Mouse (Mus musculus) ES-E14 (cell line): ENCODE measurements around the gene Plxnb1. TPM values are rescaled to one million over a fixed set of nuclear protein-coding genes. Genes with fewer than 3 reads are reported as not detected.

Source experiments
- DNase-seq: peaks from one replicate; pipeline ENCODE4 v3.0.0-alpha.2; 2013; ENCODE audit warnings: low read depth, low spot score
- H3K27ac ChIP-seq: 2 replicates; pipeline ENCODE4 v1.5.1; 2012; ENCODE audit warnings: low read depth, mild to moderate bottlenecking, low read length, moderate library complexity, mixed read lengths; ENCODE audit not compliant: poor library complexity, insufficient read depth, severe bottlenecking
- H3K36me3 ChIP-seq: 2 replicates; pipeline ENCODE4 v1.6.1; 2012; ENCODE audit warnings: mild to moderate bottlenecking, low read length, moderate library complexity, mixed read lengths; ENCODE audit not compliant: control insufficient read depth, poor library complexity, insufficient read depth, severe bottlenecking
- H3K4me1 ChIP-seq, 2 experiments: fragments of 150-350 bp in 1 of 2; sonication (generic) in 1 of 2; 2 replicates each; pipeline ENCODE4 v1.6.1; 2012; ENCODE audit warnings: low read length in 2 of 2, mild to moderate bottlenecking in 1 of 2, mixed read lengths in 1 of 2; ENCODE audit not compliant: control insufficient read depth in 2 of 2, insufficient read depth in 2 of 2, poor library complexity in 1 of 2
- H3K4me3 ChIP-seq, 2 experiments: fragments of 150-350 bp in 1 of 2; sonication (generic) in 1 of 2; 2 replicates each; pipeline ENCODE4 v1.5.1; 2012; ENCODE audit warnings: low read length in 2 of 2, low read depth in 1 of 2, mild to moderate bottlenecking in 1 of 2, mixed read lengths in 1 of 2; ENCODE audit not compliant: insufficient read depth in 1 of 2, poor library complexity in 1 of 2, severe bottlenecking in 1 of 2
- H3K9ac ChIP-seq: 2 replicates; pipeline ENCODE4 v1.6.1; 2012; ENCODE audit warnings: low read depth, mild to moderate bottlenecking, low read length, mixed read lengths; ENCODE audit not compliant: poor library complexity, insufficient read depth, severe bottlenecking
- H3K9me3 ChIP-seq: fragments of 150-350 bp; sonication (generic); 2 replicates; pipeline ENCODE4 v1.6.1; 2012; ENCODE audit warnings: low read depth, mild to moderate bottlenecking, low read length; ENCODE audit not compliant: control insufficient read depth, insufficient read depth
- CHD2 ChIP-seq: IDR thresholded peaks from 2 replicates; pipeline ENCODE4 v1.6.1; 2014; ENCODE audit warnings: mild to moderate bottlenecking, low read depth, low read length, inconsistent platforms
- HCFC1 ChIP-seq: IDR thresholded peaks from 2 replicates; pipeline ENCODE4 v1.6.1; 2012; ENCODE audit warnings: low read length, inconsistent platforms, borderline replicate concordance; ENCODE audit not compliant: insufficient read depth
- MAFK ChIP-seq: IDR thresholded peaks from 2 replicates; pipeline ENCODE4 v1.6.1; 2014; ENCODE audit warnings: mild to moderate bottlenecking, low read depth, low read length, inconsistent platforms; ENCODE audit not compliant: insufficient read depth
- ZC3H11A ChIP-seq: IDR thresholded peaks from 2 replicates; pipeline ENCODE4 v1.6.1; 2012; ENCODE audit warnings: low read depth, mild to moderate bottlenecking, inconsistent platforms, low read length, borderline replicate concordance
- ZNF384 ChIP-seq: IDR thresholded peaks from 2 replicates; pipeline ENCODE4 v1.6.1; 2012; ENCODE audit warnings: low read depth, low read length, inconsistent platforms
- in situ Hi-C, 2 experiments: fragments of 600-800 bp; cut with MboI; formaldehyde crosslinking; loops; one replicate each; pipeline ENCODE4 v1.15.1; 2025; ENCODE audit warnings: low sequenced_read_pairs in 2 of 2, inconsistent platforms in 1 of 2; ENCODE audit not compliant: unreplicated experiment in 2 of 2
- total RNA-seq: library from RNA; depleted of rRNA; stranded (reverse); fragments of 300-350 nt; gene quantifications from 2 replicates; pipeline ENCODE4 v1.2.3, GENCODE M21; 2012

Gene Plxnb1
- total RNA-seq, 1 experiment: 17.8 TPM

GRCm38 (mm10) chr9:109113331-109113730, 18.1 kb downstream of the Plxnb1 start:
- Histone ChIP-seq H3K4me1 (no peaks in the 10 kb centered on the region), H3K9me3 (no peaks in the 10 kb centered on the region), H3K9ac (no peak overlapping the region), H3K36me3 (peaks cover 80% of the 10 kb centered on the region), H3K4me3 (no peak overlapping the region), H3K27ac (no peak overlapping the region)
- DNase-seq: no peak
- no peak for TF ChIP-seq ZC3H11A
- TF ChIP-seq CHD2: no peak
- TF ChIP-seq MAFK: no peak
- TF ChIP-seq ZNF384: no peak
- no peak for TF ChIP-seq HCFC1
- in situ Hi-C loops: no loop called here

DNA sequence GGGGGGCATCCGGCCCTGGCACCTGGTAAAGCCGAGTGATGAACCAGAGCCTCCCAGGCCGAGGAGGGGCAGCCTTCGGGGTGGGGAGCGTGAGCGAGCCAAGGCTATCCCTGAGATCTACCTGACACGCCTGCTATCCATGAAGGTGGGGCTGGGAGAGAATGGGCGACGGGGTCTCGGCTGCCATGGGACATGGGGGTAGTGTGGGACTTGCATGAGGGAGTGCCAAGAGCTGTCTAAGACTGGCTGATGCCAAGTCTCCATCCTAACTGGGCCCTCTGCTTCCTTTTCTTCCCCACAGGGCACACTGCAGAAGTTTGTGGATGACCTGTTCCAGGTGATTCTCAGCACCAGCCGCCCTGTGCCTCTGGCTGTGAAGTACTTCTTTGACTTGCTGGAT, 19.1 kb downstream of the Plxnb1 start:
- H3K27ac ChIP-seq: no peak overlapping the region
- H3K9ac ChIP-seq: no peak overlapping the region
- peaks cover 75% of the 10 kb centered on the region for H3K36me3 ChIP-seq
- H3K4me1 ChIP-seq: no peaks in the 10 kb centered on the region
- TF ChIP-seq CHD2 (no peak), ZNF384 (no peak), HCFC1 (no peak)
- no peaks in the 10 kb centered on the region for H3K9me3 ChIP-seq
- no peak overlapping the region for H3K4me3 ChIP-seq
- no peak for DNase-seq
- in situ Hi-C loops: no loop called here

GRCm38 (mm10) chr9:109114871-109115270, 19.7 kb downstream of the Plxnb1 start:
- no peaks in the 10 kb centered on the region for H3K9me3 ChIP-seq
- H3K4me3 ChIP-seq: no peak overlapping the region
- H3K27ac ChIP-seq: no peak overlapping the region
- H3K36me3 ChIP-seq: peaks cover 73% of the 10 kb centered on the region
- TF ChIP-seq HCFC1 (no peak), ZC3H11A (no peak), MAFK (no peak), CHD2 (no peak), ZNF384 (no peak)
- no peak overlapping the region for H3K9ac ChIP-seq
- DNase-seq: no peak
- H3K4me1 ChIP-seq: no peaks in the 10 kb centered on the region
- in situ Hi-C loops: no loop called here

DNA sequence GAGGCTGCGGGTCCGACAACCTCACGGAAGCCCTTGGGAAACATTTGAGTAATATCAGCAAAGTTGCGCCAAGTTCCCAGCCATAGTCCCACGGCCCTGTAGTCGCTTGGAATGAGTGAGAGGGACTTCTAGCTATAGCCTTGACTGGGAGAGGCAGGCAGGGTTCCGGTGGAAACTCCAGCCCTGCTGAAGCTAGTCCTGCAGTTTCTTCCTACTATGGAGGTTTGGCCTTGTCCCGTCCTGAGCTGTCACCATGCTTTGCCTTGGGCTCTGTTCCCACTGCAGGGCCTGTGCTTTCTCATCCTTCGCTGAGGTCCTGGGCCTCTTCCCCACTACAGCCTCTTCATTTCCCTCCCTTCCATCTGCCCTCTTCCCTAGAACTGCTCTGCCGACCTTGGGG, 21.0 kb downstream of the Plxnb1 start:
- TF ChIP-seq ZNF384 (no peak), HCFC1 (no peak), MAFK (no peak), ZC3H11A (no peak), CHD2 (no peak)
- no peak for DNase-seq
- in situ Hi-C loops: no loop called here
- no peak overlapping the region for H3K9ac ChIP-seq
- H3K27ac ChIP-seq: no peak overlapping the region
- H3K4me1 ChIP-seq: no peaks in the 10 kb centered on the region
- no peak overlapping the region for H3K4me3 ChIP-seq
- H3K9me3 ChIP-seq: no peaks in the 10 kb centered on the region
- peaks cover 63% of the 10 kb centered on the region for H3K36me3 ChIP-seq

DNA sequence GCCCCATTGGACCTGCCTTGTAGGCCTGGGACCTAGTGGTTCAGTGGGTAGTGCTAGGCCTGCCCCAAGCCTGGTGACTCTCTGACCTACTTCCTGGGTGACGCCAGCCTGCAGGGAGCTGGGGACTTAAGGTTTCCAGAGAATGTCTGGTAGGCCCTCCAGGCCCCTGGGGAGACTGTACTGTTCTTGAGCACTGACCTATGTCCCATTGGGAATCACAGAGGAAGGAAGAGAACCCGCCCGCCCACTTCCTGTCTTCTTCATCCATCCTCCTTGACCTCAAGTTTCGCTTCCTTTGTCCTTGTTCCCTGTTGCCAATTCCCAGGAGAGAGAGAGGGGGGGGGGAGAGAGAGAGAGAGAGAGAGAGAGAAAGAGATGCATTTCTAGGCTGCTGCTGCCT, 22.9 kb downstream of the Plxnb1 start:
- in situ Hi-C loops: no loop called here
- TF ChIP-seq ZC3H11A: no peak
- no peak for TF ChIP-seq CHD2
- TF ChIP-seq HCFC1: no peak
- TF ChIP-seq MAFK: no peak
- no peak for TF ChIP-seq ZNF384
- Histone ChIP-seq H3K4me3 (no peak overlapping the region), H3K9ac (no peak overlapping the region), H3K27ac (no peak overlapping the region), H3K4me1 (no peaks in the 10 kb centered on the region), H3K36me3 (peaks cover 49% of the 10 kb centered on the region), H3K9me3 (no peaks in the 10 kb centered on the region)
- no peak for DNase-seq
